Mouse (Mus musculus) gastrocnemius, adult 2 months (tissue): ENCODE results near the gene Slc29a4. TPM values are rescaled to one million over a fixed set of nuclear protein-coding genes. Genes with fewer than 3 reads are reported as not detected.

Experiments used
- DNase-seq: peaks from one replicate; pipeline ENCODE4 v3.0.0; 2022
- H3K27ac ChIP-seq: fragments of 200-600 bp; 2 replicates; pipeline ENCODE4 v1.8.1; 2022; ENCODE audit warnings: mild to moderate bottlenecking
- H3K4me3 ChIP-seq: fragments of 200-600 bp; 2 replicates; pipeline ENCODE4 v1.8.1; 2022; ENCODE audit warnings: mild to moderate bottlenecking, moderate library complexity
- CTCF ChIP-seq: fragments of 200-600 bp; IDR thresholded peaks from 2 replicates; pipeline ENCODE4 v1.8.1; 2022; ENCODE audit warnings: antibody characterized with exemption, mild to moderate bottlenecking, moderate library complexity
- intact Hi-C: fragments of 180-260 bp; cut with DNase I; formaldehyde crosslinking; loops from one replicate; pipeline ENCODE4 v1.15.1; 2025
- total RNA-seq, 2 experiments: library from RNA; stranded (reverse); gene quantifications; 2 replicates each; pipeline ENCODE4 v1.2.3; 2021

Slc29a4 gene
- total RNA-seq, 2 experiments from 2014 or later: not detected

DNA sequence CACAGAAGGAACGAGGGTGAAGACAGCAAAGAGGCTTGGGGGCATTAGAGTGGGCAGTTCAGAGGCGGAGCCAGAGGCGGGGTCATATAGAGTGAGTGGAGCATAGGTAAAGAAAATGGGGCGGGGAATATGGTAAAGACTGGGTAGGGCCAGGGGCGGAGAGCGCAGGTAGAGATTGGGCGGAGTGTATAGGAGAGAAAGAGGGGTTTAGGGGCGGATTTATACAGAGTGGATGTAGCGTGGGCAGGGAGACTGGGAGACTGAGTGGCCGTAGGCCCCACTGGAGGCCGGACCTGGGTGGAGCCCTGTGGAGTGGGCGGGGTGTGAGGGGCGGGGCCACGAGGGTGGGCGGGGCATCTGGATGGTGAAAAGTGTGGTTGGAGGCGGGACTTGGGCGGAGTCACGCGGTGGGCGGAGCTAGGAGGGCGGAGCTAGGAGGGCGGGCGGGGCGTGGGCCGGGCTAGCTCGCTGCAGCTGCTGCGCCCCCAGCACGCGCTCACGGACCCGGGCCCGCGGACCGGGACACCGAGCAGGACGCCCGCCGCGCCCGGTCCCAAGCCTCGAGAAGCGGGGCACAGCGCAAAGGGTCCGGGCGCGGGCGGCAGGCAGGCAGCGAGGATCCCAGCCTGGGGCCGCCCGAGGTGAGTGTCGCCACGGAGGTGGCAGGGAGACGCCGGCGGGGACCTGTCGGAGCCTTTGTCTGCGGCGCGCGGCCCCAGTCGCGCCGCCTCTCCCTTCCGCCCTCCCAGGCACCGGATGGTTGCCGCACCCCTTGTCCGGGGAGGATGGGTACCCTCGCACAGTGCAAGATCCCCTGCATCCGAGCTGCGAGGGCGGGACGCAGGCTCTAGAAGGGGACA, 9.6 kb downstream of the Slc29a4 start:
- Histone ChIP-seq H3K27ac (no peak overlapping the region), H3K4me3 (peak overlapping the region; percentile 70)
- no peak for DNase-seq
- no peak for TF ChIP-seq CTCF
- intact Hi-C loops: no loop called here

DNA sequence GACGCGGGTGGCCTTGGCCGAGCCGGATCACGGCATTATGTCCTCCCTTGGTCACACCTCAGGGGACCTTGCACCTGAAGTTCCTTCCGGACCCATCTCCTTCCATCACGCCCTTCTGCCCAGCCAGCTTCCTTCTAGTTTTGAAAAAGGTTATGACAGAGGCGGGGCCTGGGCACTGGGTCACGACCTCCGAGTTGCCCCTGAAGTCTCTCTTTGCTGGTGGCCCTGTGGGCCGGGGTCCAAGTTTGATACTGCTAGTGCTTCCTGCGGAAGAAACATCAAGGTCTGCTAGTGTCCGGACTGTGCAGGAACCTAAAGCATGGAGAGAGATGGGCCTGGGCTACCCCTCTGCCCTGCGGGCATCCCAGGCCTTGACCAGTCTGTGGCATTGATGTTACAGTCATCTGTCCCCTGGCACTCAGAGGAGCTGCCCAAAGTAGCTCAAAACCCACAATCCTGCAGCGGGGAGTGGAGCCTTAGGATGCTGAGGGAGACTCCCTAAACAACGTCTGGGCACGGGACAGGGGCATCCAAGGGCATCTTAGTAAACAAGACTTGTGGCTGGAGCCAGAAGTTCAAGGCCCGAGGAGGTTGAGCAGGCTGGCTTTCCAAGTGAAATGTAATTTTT, 10.3 kb downstream of the Slc29a4 start:
- no peak for DNase-seq
- no peak overlapping the region for H3K27ac ChIP-seq
- peak overlapping the region; percentile 70 for H3K4me3 ChIP-seq
- intact Hi-C loops: no loop called here
- TF ChIP-seq CTCF: no peak

DNA sequence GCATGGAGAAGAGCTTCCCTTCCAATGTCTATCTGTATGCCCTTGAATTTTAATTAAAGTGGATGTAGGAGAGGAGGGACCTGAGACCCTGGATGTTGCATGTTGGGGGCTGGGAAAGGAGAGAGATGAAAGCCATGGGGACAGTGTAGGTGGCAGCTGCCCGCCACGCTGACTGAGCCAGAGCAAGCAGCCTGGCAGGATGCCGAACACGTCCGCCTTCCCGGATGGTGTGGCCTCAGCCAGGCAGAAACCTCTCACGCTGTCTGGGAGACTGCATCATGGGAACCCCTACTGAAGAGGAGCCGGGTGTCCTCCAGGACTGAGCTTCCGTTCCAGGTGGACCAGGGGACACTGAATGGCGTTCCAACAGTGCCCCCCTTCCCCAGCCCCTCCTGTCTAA, 11.3 kb downstream of the Slc29a4 start:
- DNase-seq: no peak
- Histone ChIP-seq H3K27ac (no peak overlapping the region), H3K4me3 (no peak overlapping the region)
- intact Hi-C loops: no loop called here
- no peak for TF ChIP-seq CTCF

DNA sequence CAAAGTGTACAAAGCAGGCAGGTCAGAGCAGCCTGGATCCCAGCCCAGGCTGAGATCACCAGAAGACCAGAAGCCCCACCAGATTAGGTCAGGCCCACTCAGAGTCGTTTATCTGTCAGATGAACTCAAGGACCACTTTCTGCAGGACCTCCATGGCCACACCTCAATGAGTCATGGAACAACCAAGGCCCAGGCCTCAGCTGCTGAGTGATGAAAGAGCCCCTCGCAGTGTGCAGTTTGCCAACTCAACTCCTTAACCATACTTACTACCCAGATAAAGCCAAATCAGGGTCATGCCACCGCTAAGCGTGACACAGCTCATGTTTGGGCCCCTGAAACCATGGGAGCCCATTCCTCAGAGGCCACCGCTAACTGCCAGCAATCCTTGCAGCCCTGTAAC, 15.4 kb downstream of the Slc29a4 start:
- DNase-seq: no peak
- TF ChIP-seq CTCF: no peak
- intact Hi-C loops: no loop called here
- Histone ChIP-seq H3K4me3 (no peak overlapping the region), H3K27ac (no peak overlapping the region)

DNA sequence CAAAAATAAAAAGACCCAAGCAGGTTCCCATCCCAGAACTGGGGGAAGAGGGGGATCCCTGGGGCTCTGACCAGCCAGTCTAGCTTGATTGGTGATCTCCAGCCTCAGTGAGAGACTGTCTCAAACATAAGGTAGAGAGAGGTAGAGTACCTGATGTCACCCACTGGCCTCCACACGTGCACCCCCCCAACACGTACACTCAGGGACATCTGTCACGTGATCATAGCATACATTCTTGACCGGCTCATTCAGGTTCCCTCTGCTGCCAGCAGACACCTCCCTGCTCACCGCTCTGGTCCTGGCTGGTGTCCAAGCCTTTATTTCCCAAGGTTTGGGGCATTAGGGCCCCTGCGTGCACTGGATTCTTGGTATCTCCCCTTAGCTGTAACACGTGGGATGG, 17.1 kb downstream of the Slc29a4 start:
- no peak for DNase-seq
- intact Hi-C loops: no loop called here
- no peak overlapping the region for H3K27ac ChIP-seq
- TF ChIP-seq CTCF: no peak
- no peak overlapping the region for H3K4me3 ChIP-seq

DNA sequence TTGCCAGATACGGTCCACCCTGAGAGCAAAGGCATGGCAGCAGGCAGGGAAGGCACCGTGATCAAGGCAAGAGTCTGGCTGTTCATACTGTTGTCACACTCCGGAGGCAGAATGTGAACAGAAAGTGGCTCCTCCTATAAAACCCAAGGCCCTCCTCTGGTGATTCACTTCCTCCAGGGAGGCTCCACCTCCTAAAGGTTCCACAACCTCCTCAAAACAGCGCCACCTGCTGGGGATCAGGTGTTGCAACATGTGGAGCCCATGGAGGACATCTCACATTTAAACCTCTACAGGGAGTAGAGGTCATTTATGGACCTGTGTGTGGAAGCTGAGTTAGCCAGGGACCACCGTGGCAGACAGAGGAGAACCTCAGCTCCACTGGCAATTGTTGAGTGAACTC, 20.1 kb downstream of the Slc29a4 start:
- intact Hi-C loops: no loop called here
- no peak for DNase-seq
- H3K27ac ChIP-seq: no peak overlapping the region
- peak; percentile 22; the same call in 1 of the 2 replicates for TF ChIP-seq CTCF
- H3K4me3 ChIP-seq: no peak overlapping the region

DNA sequence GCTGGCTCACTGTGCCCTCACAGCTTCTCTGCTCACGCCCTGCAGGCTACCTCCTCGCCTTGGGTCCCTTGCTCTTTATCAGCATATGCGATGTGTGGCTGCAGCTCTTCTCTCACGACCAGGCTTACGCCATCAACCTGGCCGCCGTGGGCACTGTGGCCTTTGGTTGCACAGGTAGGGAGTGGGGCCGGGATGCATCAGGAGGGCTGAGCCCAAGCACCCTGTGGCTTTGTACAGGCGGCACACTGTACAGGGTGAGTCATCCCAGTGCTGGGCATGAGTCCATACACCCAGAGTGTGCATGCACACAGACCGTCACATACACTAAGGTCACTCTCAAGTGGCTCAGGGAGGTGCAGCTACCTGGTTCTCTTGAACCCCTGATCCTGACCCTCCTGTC, 21.7 kb downstream of the Slc29a4 start:
- DNase-seq: no peak
- intact Hi-C loops: no loop called here
- H3K4me3 ChIP-seq: no peak overlapping the region
- no peak overlapping the region for H3K27ac ChIP-seq
- no peak for TF ChIP-seq CTCF

DNA sequence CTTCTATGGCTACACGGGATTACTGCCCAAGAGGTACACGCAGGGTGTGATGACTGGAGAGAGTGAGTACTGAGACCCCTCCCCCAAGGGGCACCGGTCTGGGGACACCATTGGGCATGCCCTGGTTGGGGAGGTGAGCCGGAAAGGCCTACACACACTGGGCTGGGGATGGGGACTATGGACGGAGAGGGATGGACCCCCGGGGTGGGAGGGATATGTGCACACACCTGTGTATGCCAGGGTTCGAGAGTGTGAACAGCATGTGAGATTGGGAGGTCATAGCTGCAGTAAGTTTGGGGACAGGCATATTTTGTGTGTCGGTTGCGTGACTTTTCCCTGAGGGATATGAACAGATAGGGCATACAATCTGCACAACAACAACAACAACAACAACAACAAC, 22.7 kb downstream of the Slc29a4 start:
- no peak for DNase-seq
- no peak overlapping the region for H3K4me3 ChIP-seq
- intact Hi-C loops: loop anchor here (5.0 kb wide), 1 partner anchor 238 kb away; no protein-coding TSS in a partner anchor
- H3K27ac ChIP-seq: no peak overlapping the region
- no peak for TF ChIP-seq CTCF

DNA sequence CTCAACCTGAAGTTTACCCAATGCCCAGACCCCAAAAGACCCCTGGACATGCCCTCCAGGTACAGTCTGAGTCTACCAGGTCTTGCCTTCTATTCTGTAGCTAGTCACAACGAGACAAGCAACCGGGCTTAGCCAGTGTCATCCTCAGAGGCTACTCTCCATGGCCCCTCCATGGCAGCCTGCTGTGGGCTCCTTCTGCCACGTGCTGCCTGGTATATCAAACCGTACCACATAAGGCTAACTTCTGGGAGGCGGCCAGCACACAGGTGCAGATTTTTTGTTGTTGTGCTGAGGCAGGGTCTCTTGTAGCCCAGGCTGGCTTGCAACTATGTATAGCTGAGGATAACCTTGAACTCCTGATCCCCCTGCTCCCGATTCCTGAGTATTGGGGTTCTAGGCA, 23.7 kb downstream of the Slc29a4 start:
- no peak overlapping the region for H3K4me3 ChIP-seq
- TF ChIP-seq CTCF: no peak
- intact Hi-C loops: loop anchor here (5.0 kb wide), 1 partner anchor 239 kb away; no protein-coding TSS in a partner anchor
- DNase-seq: no peak
- no peak overlapping the region for H3K27ac ChIP-seq

DNA sequence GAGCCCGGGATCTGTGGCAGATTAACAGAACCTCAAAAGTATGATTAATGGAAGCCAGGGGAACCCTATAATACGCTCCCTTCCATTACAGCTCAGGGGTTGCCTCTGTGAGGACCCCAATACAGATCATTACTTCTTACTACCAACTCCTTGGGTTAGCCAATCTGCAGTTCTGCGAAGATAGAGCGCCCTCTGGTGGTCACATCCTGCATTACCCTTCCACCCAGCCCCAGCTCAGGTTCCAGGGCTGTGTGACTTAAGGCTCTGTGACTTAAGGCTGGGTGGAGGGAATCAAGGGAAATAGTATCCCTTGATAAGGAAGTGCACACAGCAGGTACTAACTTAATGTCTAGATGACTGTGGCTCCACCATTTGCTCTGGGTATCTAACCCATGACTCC, 25.7 kb downstream of the Slc29a4 start:
- peak; percentile 96 for TF ChIP-seq CTCF
- DNase-seq: peak; percentile 83
- intact Hi-C loops: loop anchor here (1.0 to 5.0 kb wide), 3 partner anchors 137 to 241 kb away; no protein-coding TSS in a partner anchor
- no peak overlapping the region for H3K27ac ChIP-seq
- no peak overlapping the region for H3K4me3 ChIP-seq

DNA sequence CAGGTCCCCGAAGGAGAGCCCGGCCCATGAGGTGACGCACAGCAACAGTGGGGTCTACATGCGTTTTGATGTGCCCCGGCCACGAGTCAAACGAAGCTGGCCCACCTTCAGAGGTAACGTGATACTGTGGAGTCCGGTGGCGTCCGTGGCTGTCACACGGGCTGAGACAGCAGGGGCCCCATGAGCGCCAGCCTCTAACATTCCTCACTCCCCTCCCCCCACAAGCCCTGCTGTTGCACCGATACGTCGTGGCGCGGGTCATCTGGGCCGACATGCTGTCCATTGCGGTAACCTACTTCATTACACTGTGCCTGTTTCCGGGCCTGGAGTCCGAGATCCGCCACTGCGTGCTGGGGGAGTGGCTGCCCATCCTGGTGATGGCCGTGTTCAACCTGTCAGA, 26.2 kb downstream of the Slc29a4 start:
- H3K27ac ChIP-seq: no peak overlapping the region
- TF ChIP-seq CTCF: no peak
- peak; percentile 38 for DNase-seq
- no peak overlapping the region for H3K4me3 ChIP-seq
- intact Hi-C loops: loop anchor here (1.0 to 5.0 kb wide), 3 partner anchors 137 to 241 kb away; no protein-coding TSS in a partner anchor

DNA sequence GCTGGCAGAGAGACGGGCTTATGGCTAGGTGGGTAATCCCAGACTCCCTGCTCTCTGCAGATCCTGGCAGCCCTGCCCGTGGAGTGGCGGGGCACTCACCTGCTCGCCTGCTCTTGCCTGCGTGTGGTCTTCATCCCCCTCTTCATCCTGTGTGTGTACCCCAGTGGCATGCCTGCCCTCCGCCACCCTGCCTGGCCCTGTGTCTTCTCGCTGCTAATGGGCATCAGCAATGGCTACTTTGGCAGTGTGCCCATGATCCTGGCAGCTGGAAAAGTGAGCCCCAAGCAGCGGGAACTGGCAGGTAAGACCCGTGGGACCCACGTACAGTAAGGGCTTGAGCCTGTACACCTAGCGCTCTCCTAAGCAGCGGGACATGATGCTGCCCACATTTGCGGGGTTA, 27.6 kb downstream of the Slc29a4 start:
- Histone ChIP-seq H3K27ac (no peak overlapping the region), H3K4me3 (no peak overlapping the region)
- DNase-seq: no peak
- intact Hi-C loops: loop anchor here (2.0 to 5.0 kb wide), 2 partner anchors 161 to 243 kb away; no protein-coding TSS in a partner anchor
- TF ChIP-seq CTCF: no peak

DNA sequence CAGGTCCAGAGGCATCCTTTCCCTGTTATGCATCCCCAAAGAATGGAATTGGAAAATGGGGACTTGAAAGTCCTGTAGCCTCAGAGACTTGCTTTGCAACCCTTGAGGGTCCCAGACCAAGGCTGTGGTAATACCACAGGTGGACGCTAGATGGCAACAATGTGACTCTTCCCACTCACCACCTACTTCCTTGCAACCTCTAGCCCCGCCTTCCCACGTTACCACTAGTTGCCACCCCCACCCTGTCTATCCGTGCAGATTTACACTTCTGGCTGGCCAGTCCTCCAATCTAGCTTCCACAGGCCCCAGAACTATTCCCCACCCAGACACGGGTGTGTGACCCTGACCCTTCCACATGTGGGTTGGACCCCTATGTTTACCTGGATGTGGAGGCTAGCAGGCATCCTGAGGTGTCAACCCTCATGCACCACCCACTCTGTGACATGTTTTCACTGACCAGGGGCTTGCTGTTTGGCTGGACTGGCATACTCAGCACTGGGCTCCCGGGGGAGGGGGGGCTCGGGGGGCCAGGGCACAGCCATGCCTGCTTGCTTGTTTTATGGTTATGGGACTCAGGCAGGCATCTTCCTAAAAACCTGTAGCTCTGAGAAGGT, 31.3 kb downstream of the Slc29a4 start:
- H3K4me3 ChIP-seq: 0 out of 2 replicates have a peak overlapping the region, but pooled peaks have one; percentile 16
- intact Hi-C loops: no loop called here
- peak; percentile 87 for TF ChIP-seq CTCF
- H3K27ac ChIP-seq: no peak overlapping the region
- DNase-seq: peak; percentile 65
